Mouse (Mus musculus): ENCODE measurements around the gene Plscr1.

Gene Plscr1

GRCm38 (mm10) chr9:92249447-92249852 lies at the start of gene Plscr1:
Gene Plscr1 (plus strand): TSS chr9:92249750.
- DNase-seq = no peak

GRCm38 (mm10) chr9:92204397-92204796 lies 45.2 kb upstream of the Plscr1 start:
- DNase-seq = no peak

GRCm38 (mm10) chr9:92207307-92207706 lies 42.2 kb upstream of the Plscr1 start:
- peak; percentile 6 for DNase-seq

- DNase-seq = no peak
These were observed 41.8 kb upstream of the Plscr1 start for GRCm38 (mm10) chr9:92207757-92208156.

- no peak for DNase-seq
These were observed 39.7 kb upstream of the Plscr1 start for GRCm38 (mm10) chr9:92209850-92210249.

- no peak for DNase-seq
These were observed 39.1 kb upstream of the Plscr1 start for GRCm38 (mm10) chr9:92210386-92210967.

GRCm38 (mm10) chr9:92211048-92211447 lies 38.5 kb upstream of the Plscr1 start:
- DNase-seq = no peak

- no peak for DNase-seq
These were observed 32.1 kb upstream of the Plscr1 start for GRCm38 (mm10) chr9:92217484-92217883.

GRCm38 (mm10) chr9:92217896-92218295 lies 31.7 kb upstream of the Plscr1 start:
- no peak for DNase-seq

- DNase-seq = no peak
These were observed 29.4 kb upstream of the Plscr1 start for GRCm38 (mm10) chr9:92220151-92220550.

GRCm38 (mm10) chr9:92221480-92221879 lies 28.1 kb upstream of the Plscr1 start:
- DNase-seq = no peak

GRCm38 (mm10) chr9:92224598-92225231 lies 24.8 kb upstream of the Plscr1 start:
- DNase-seq = no peak

- no peak for DNase-seq
These were observed 23.4 kb upstream of the Plscr1 start for GRCm38 (mm10) chr9:92226127-92226655.

- DNase-seq = no peak
These were observed 22.8 kb upstream of the Plscr1 start for GRCm38 (mm10) chr9:92226795-92227194.

GRCm38 (mm10) chr9:92228867-92229832 lies 20.4 kb upstream of the Plscr1 start:
- no peak for DNase-seq

GRCm38 (mm10) chr9:92229833-92230205 lies 19.7 kb upstream of the Plscr1 start:
- DNase-seq = no peak

GRCm38 (mm10) chr9:92234901-92235458 lies 14.6 kb upstream of the Plscr1 start:
- DNase-seq = no peak

GRCm38 (mm10) chr9:92248773-92249446 lies 640 bp upstream of the Plscr1 start:
- no peak for DNase-seq

- DNase-seq = peak; percentile 92
These were observed 630 bp downstream of the Plscr1 start for GRCm38 (mm10) chr9:92249987-92250772.

GRCm38 (mm10) chr9:92252718-92253117 lies 3.2 kb downstream of the Plscr1 start:
- no peak for DNase-seq

GRCm38 (mm10) chr9:92253585-92254321 lies 4.2 kb downstream of the Plscr1 start:
- no peak for DNase-seq
